Mouse (Mus musculus): ENCODE results near the gene Pbsn. TPM values are rescaled to one million over a fixed set of nuclear protein-coding genes. Genes with fewer than 3 reads are reported as not detected.

Gene Pbsn
- polyA plus RNA-seq, 1 experiment from 2014 or later, result not detected

GRCm38 (mm10) chrX:77794962-77795857 is 58.2 kb downstream of the Pbsn start:
- Histone ChIP-seq H3K4me1 (peaks cover 8% of the 10 kb centered on the region; the same call in 1 of the 2 replicates), H3K9me3 (replicated peaks) (peaks cover 5% of the 10 kb centered on the region), H3K27me3 (ENCODE audit: low read depth, poor library complexity, severe bottlenecking) (no peaks in the 10 kb centered on the region), H3K27ac (replicated peaks) (peak overlapping the region; percentile 83), H3K4me3 (peak overlapping the region; percentile 66), H3K36me3 (no peaks in the 10 kb centered on the region)
- DNase-seq (ENCODE audit: low spot score), result peak; percentile 11
- WGBS, result 18% methylated on average over 60 of the region's 61 CpGs

- no peak for DNase-seq (ENCODE audit: low spot score)
- Histone ChIP-seq H3K27me3 (ENCODE audit: low read depth, poor library complexity, severe bottlenecking) (no peaks in the 10 kb centered on the region), H3K4me1 (no peaks in the 10 kb centered on the region), H3K9me3 (replicated peaks) (no peaks in the 10 kb centered on the region), H3K36me3 (peaks cover 11% of the 10 kb centered on the region; the same call in 1 of the 2 replicates), H3K27ac (replicated peaks) (no peak overlapping the region), H3K4me3 (no peak overlapping the region)
- 92% methylated on average over 3 of the region's 3 CpGs for WGBS
Measured at GRCm38 (mm10) chrX:77788675-77789074, 64.7 kb downstream of the Pbsn start.

Other genes starting within 250 kb of the Pbsn start
- 12.6 and 15.2 TPM in 2 replicates for gene Prkx, start 57.3 kb downstream of the Pbsn start, polyA plus RNA-seq (2016; fragmentation: Nextera tagmentation; extraction: Ambion mirVana)
- gene Gm14744, start 11.1 kb upstream of the Pbsn start, polyA plus RNA-seq (2016; fragmentation: Nextera tagmentation; extraction: Ambion mirVana), result not detected in 2 replicates
- not detected in 2 replicates for gene 5430402E10Rik, start 71.4 kb upstream of the Pbsn start, polyA plus RNA-seq (2016; fragmentation: Nextera tagmentation; extraction: Ambion mirVana)
- not detected in 2 replicates for gene Obp1a, start 237.8 kb upstream of the Pbsn start, polyA plus RNA-seq (2016; fragmentation: Nextera tagmentation; extraction: Ambion mirVana)